In the genomic region with DNA sequence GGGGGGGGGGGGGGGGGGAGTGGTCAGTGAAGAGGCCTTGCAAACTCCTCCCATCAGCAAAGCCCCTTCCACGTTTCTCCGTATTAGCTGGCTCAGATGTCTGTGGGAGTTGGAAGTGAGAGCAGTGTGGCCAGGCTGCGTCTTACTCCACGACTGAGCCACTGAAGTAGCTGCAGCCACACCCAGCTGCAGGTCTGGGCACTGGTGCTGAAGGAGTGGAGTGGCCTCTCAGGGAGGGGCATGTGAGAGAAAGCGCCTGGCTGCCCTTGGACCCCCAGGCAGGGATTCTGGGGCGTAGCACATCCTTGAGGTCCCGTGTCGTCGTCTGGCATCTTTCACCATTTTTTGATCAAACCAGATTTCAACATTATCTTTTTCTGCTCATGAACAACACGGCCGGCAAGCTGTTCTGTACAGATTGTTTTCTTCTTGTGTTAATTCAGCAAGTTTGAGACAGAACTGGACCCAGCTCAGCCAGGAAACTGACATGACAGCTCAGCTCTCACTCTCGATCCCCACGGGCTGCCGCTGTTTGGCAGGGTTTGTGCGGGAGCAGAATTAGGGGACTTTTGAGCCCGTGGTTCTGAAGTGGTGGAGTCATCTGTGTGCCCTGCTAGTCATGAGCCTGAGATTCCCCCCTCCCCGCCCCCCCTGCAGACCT, we compare ENCODE assay signal across 9 mouse cellular contexts.
DNase-seq lines count a peak whose midpoint lies in the region; ATAC-seq and TF ChIP-seq lines count a peak whose summit lies in the region.
"Had no signal": no experiment of that assay in that cellular context is flagged by ENCODE, and none has a peak within 500 bp of the region (broad histone marks: within the 10 kb centered on the region; RNA-seq: fewer than 3 reads in every experiment).

No protein-coding gene starts in this region.

- no peak for TF ChIP-seq CTCF in midbrain, postnatal 0 days (IDR thresholded peaks at IDR 0.05)

- no peaks in the 10 kb centered on the region for H3K27me3 ChIP-seq in liver, embryonic 12.5 days (replicated peaks)
- no peaks in the 10 kb centered on the region for H3K27me3 ChIP-seq in liver, embryonic 11.5 days (replicated peaks; ENCODE audit: control insufficient read depth, insufficient read depth, low read length)
- no peaks in the 10 kb centered on the region for H3K27me3 ChIP-seq in midbrain, postnatal 0 days (ENCODE audit: insufficient read depth, low read length)
- H3K27me3 ChIP-seq in limb, embryonic 10.5 days (ENCODE audit: low read depth, poor library complexity, severe bottlenecking) = no peaks in the 10 kb centered on the region

- H3K9me3 ChIP-seq in liver, embryonic 12.5 days (replicated peaks) = no peaks in the 10 kb centered on the region
- no peaks in the 10 kb centered on the region for H3K9me3 ChIP-seq in liver, embryonic 11.5 days (ENCODE audit: control insufficient read depth, low read length)
- H3K9me3 ChIP-seq in midbrain, postnatal 0 days (ENCODE audit: low read length) = no peaks in the 10 kb centered on the region
- no peaks in the 10 kb centered on the region for H3K9me3 ChIP-seq in limb, embryonic 10.5 days (replicated peaks)

- DNase-seq in cerebellum, adult 18-20 months = peak; percentile 56 to 59
- DNase-seq in cerebellum, postnatal 4 days (ENCODE audit: low spot score in 2 of 2) = no peak
- no peak for DNase-seq in liver, embryonic 11.5 days (ENCODE audit: low spot score)
- DNase-seq in heart, postnatal 25 days (ENCODE audit: low spot score) = peak; percentile 43
- peak; percentile 43 for DNase-seq in midbrain, postnatal 0 days (ENCODE audit: low spot score)
- no peak for DNase-seq in spleen, postnatal 36 days (ENCODE audit: low spot score in 2 of 2)
- DNase-seq in limb, embryonic 10.5 days (ENCODE audit: low spot score) = no peak
- DNase-seq: spleen, adult 18-20 months had no signal

- no peak overlapping the region for H3K9ac ChIP-seq in liver, embryonic 12.5 days
- H3K9ac ChIP-seq in liver, embryonic 11.5 days (ENCODE audit: low read depth, low read length) = no peak overlapping the region
- no peak overlapping the region for H3K9ac ChIP-seq in midbrain, postnatal 0 days (replicated peaks; ENCODE audit: low read length, poor library complexity, severe bottlenecking)

- intact Hi-C loops in heart, postnatal 25 days (cut with DNase I) = no loop called here

- H3K27ac ChIP-seq in liver, embryonic 12.5 days = no peak overlapping the region
- no peak overlapping the region for H3K27ac ChIP-seq in liver, embryonic 11.5 days (ENCODE audit: low read depth, low read length)
- H3K27ac ChIP-seq in midbrain, postnatal 0 days (ENCODE audit: low read depth, low read length) = peak overlapping the region; percentile 68
- H3K27ac ChIP-seq in limb, embryonic 10.5 days = no peak overlapping the region

- peak; percentile 28; the same call in 1 of the 2 replicates for ATAC-seq in liver, embryonic 12.5 days
- ATAC-seq in liver, embryonic 11.5 days (replicated peaks; ENCODE audit: low FRiP score) = no peak
- ATAC-seq in midbrain, postnatal 0 days (ENCODE audit: low FRiP score) = no peak

- no peak overlapping the region for H3K4me2 ChIP-seq in liver, embryonic 12.5 days
- H3K4me2 ChIP-seq in liver, embryonic 11.5 days = no peak overlapping the region
- peak overlapping the region; percentile 24 for H3K4me2 ChIP-seq in midbrain, postnatal 0 days (ENCODE audit: low read depth, low read length, poor library complexity, severe bottlenecking)

- 0 out of 2 replicates have a peak, but pooled peaks cover 4% of the 10 kb centered on the region for H3K4me1 ChIP-seq in liver, embryonic 12.5 days
- H3K4me1 ChIP-seq in liver, embryonic 11.5 days (replicated peaks; ENCODE audit: control insufficient read depth, insufficient read depth, low read length) = no peaks in the 10 kb centered on the region
- H3K4me1 ChIP-seq in midbrain, postnatal 0 days (ENCODE audit: insufficient read depth, low read length) = peaks cover 13% of the 10 kb centered on the region; the same call in 1 of the 2 replicates
- H3K4me1 ChIP-seq in limb, embryonic 10.5 days = peaks cover 15% of the 10 kb centered on the region; the same call in 1 of the 2 replicates

- 76% methylated on average over 17 of the region's 17 CpGs for WGBS in liver, embryonic 12.5 days (ENCODE audit: insufficient replicate concordance)
- WGBS in liver, embryonic 11.5 days = 74% methylated on average over 17 of the region's 17 CpGs
- WGBS in midbrain, postnatal 0 days = 52% methylated on average over 17 of the region's 17 CpGs
- 82% methylated on average over 17 of the region's 17 CpGs for WGBS in limb, embryonic 10.5 days

- no peaks in the 10 kb centered on the region for H3K36me3 ChIP-seq in liver, embryonic 12.5 days
- no peaks in the 10 kb centered on the region for H3K36me3 ChIP-seq in liver, embryonic 11.5 days (ENCODE audit: control insufficient read depth, insufficient read depth, low read length)
- no peaks in the 10 kb centered on the region for H3K36me3 ChIP-seq in midbrain, postnatal 0 days (ENCODE audit: insufficient read depth, low read length)
- no peaks in the 10 kb centered on the region for H3K36me3 ChIP-seq in limb, embryonic 10.5 days

- H3K4me3 ChIP-seq in liver, embryonic 12.5 days = no peak overlapping the region
- H3K4me3 ChIP-seq in liver, embryonic 11.5 days (ENCODE audit: low read depth, low read length) = no peak overlapping the region
- H3K4me3 ChIP-seq in midbrain, postnatal 0 days (ENCODE audit: low read depth, low read length) = no peak overlapping the region
- H3K4me3 ChIP-seq in limb, embryonic 10.5 days = no peak overlapping the region

Comparison
In these comparisons a context has a peak if more than half of its experiments do, and no peak if none do; other contexts are left out.
1. DNase-seq: peak in cerebellum, adult 18-20 months (2 of 2), heart, postnatal 25 days (single experiment) and midbrain, postnatal 0 days (single experiment); none in cerebellum, postnatal 4 days (0 of 2), liver, embryonic 11.5 days (single experiment), spleen, postnatal 36 days (0 of 2) and limb, embryonic 10.5 days (single experiment).